Mouse (Mus musculus) forebrain, embryonic 12.5 days (tissue): Measurements from ENCODE around the gene Mt4. TPM values are rescaled to one million over a fixed set of nuclear protein-coding genes. Genes with fewer than 3 reads are reported as not detected.
"Not testable (repeated sequence)": the region's sequence is repeated elsewhere in the genome, so short reads cannot be mapped to it uniquely, and the experiment has no call there.

Source experiments
- ATAC-seq: fragments of 200-750 bp; cut with Nextera tagmentation; 2 replicates; pipeline ENCODE4 v1.8.0; 2017; ENCODE audit warnings: moderate TSS enrichment; ENCODE audit not compliant: low FRiP score
- H3K27ac ChIP-seq: fragments of 300-500 bp; sonication (generic); 2 replicates; pipeline ENCODE4 v1.5.1; 2016; ENCODE audit warnings: mild to moderate bottlenecking
- H3K27me3 ChIP-seq: fragments of 300-500 bp; sonication (generic); 2 replicates; pipeline ENCODE4 v1.6.1; 2016; ENCODE audit warnings: mild to moderate bottlenecking
- H3K36me3 ChIP-seq: fragments of 300-500 bp; sonication (generic); replicated peaks from 2 replicates; pipeline ENCODE4 v1.6.1; 2016; ENCODE audit warnings: mild to moderate bottlenecking
- H3K4me1 ChIP-seq: fragments of 300-500 bp; sonication (generic); 2 replicates; pipeline ENCODE4 v1.6.1; 2016
- H3K4me2 ChIP-seq: fragments of 300-500 bp; sonication (generic); 2 replicates; pipeline ENCODE4 v1.6.1; 2016; ENCODE audit warnings: mild to moderate bottlenecking, moderate library complexity
- H3K4me3 ChIP-seq: fragments of 300-500 bp; sonication (generic); replicated peaks from 2 replicates; pipeline ENCODE4 v1.5.1; 2016; ENCODE audit warnings: mild to moderate bottlenecking
- H3K9ac ChIP-seq: fragments of 300-500 bp; sonication (generic); 2 replicates; pipeline ENCODE4 v1.6.1; 2016; ENCODE audit warnings: mild to moderate bottlenecking
- H3K9me3 ChIP-seq: fragments of 300-500 bp; sonication (generic); 2 replicates; pipeline ENCODE4 v1.6.1; 2016
- WGBS: fragments of 180-500 bp; shearing (Covaris S2); methylation state at CpG from one replicate; pipeline ENCODE4 v1.1.7; 2016; 5-methylcytosine and 5-hydroxymethylcytosine counted together
- polyA plus RNA-seq: library from polyadenylated mRNA; unstranded; fragments of >200 nt; fragmentation: Nextera tagmentation; extraction: Ambion mirVana; gene quantifications from 2 replicates; pipeline ENCODE4 v1.2.1, GENCODE M21; 2016

Gene Mt4
- polyA plus RNA-seq, 1 experiment from 2014 or later = not detected

DNA sequence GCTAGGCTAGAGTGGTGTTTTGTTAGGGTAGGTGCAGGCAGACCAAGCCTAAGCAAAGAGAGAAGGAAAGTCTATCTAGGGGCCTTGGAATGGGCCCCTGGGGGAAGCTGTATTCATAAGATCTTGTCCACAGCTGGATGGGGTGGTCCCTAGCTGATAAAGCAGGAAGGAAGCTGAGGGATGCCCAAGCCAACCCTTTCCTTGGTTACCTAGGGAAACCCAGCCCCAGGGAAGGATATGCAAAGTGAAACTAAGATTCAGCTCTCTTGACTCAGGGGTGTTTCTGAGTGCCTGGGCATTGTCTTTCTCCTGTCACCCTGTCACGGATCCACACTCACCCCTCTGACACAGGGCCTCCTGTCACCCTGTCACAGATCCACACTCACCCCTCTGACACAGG is 23.6 kb upstream of the Mt4 start:
- Histone ChIP-seq H3K9ac (no peak overlapping the region), H3K27me3 (no peaks in the 10 kb centered on the region), H3K4me3 (no peak overlapping the region), H3K9me3 (no peaks in the 10 kb centered on the region), H3K27ac (no peak overlapping the region), H3K4me1 (peaks cover 11% of the 10 kb centered on the region), H3K4me2 (no peak overlapping the region), H3K36me3 (no peaks in the 10 kb centered on the region)
- no peak for ATAC-seq
- 78% methylated on average over 1 of the region's 1 CpGs for WGBS

DNA sequence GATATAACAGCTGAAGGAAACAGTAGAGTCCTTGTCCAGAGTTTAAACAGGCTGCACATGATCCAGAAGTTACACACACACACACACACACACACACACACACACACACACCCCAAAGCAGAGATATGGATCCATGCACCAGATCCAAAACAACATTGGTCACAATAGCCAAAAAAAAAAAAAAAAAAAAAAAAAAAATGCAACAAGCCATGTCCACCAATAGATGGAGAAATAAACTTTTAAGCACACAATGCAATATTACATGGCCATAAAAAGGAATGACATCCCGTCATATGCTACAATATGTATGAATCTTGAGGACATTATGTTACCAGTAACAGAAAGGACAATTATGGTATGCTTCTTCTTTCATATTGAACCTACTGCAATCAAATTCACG is 23.0 kb upstream of the Mt4 start:
- Histone ChIP-seq H3K9ac (no peak overlapping the region), H3K4me3 (no peak overlapping the region), H3K4me2 (no peak overlapping the region), H3K36me3 (no peaks in the 10 kb centered on the region), H3K27me3 (no peaks in the 10 kb centered on the region), H3K4me1 (peaks cover 16% of the 10 kb centered on the region), H3K9me3 (no peaks in the 10 kb centered on the region), H3K27ac (no peak overlapping the region)
- 90% methylated on average over 2 of the region's 2 CpGs for WGBS
- no peak for ATAC-seq

DNA sequence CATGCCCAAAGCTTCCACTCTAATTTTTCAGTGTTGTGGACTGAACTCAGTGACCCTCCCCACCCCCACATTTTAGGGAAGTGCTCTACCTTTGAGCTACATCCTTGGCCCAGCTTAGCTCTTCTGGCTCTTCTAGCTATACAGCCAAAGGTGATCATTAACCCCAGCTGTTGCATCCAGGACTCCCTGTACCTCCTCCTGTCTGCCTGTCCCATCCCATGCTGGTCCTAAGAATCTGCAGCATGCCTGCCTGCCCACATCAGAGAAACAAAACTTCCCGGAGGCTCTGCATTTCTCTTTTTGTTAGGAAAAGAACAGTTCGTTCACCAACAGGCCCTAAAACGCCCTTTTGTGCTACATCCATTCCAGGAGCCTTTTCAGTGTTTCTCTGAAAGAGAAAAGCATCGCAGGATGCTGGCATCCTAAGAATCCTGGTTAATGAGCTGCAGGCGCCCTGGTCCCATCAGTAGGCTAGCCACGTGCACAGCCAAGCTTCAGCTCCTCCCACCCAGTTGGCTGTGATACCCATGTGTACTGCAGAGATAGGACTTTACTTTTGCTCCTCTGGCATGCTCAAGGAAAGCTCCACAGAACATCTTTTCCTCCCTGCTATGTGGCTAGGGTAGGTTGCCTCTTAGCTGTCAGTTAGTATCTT is 18.1 kb upstream of the Mt4 start:
- 1% methylated on average over 6 of the region's 6 CpGs for WGBS
- 0 out of 2 replicates have a peak overlapping the region, but pooled peaks have one; percentile 12 for H3K9ac ChIP-seq

DNA sequence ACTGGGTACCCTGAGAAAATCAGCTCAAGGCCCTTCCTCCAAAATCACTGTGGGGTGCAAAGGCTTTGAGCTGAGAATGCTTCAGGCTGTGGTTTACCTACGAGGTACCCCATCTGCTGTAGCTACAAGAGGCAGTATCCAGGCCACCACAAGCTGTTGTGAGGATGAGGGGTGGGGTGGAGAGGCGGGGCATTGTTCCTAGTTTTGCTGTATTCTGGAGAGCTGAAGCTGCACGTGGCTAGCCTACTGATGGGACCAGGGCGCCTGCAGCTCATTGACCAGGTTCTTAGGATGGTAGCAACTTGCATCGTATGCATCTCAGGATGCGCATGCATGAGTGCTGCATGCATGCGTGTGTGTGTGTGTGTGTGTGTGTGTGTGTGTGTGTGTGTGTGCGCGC is 15.4 kb upstream of the Mt4 start:
- H3K4me1 ChIP-seq = peaks cover 43% of the 10 kb centered on the region
- no peaks in the 10 kb centered on the region for H3K9me3 ChIP-seq
- H3K27me3 ChIP-seq = no peaks in the 10 kb centered on the region
- no peak overlapping the region for H3K4me3 ChIP-seq
- ATAC-seq = no peak
- no peak overlapping the region for H3K9ac ChIP-seq
- H3K4me2 ChIP-seq = no peak overlapping the region
- peak overlapping the region; percentile 75 for H3K27ac ChIP-seq
- WGBS = 71% methylated on average over 9 of the region's 9 CpGs
- H3K36me3 ChIP-seq = no peaks in the 10 kb centered on the region

More for the DNA sequence above, 18.1 kb upstream of the Mt4 start:
- Histone ChIP-seq H3K4me1 (peaks cover 43% of the 10 kb centered on the region), H3K36me3 (no peaks in the 10 kb centered on the region), H3K9me3 (no peaks in the 10 kb centered on the region), H3K4me3 (0 out of 2 replicates have a peak overlapping the region, but pooled peaks have one; percentile 1), H3K4me2 (peak overlapping the region; percentile 36), H3K27me3 (no peaks in the 10 kb centered on the region), H3K27ac (peak overlapping the region; percentile 97)
- peak; percentile 94 for ATAC-seq

DNA sequence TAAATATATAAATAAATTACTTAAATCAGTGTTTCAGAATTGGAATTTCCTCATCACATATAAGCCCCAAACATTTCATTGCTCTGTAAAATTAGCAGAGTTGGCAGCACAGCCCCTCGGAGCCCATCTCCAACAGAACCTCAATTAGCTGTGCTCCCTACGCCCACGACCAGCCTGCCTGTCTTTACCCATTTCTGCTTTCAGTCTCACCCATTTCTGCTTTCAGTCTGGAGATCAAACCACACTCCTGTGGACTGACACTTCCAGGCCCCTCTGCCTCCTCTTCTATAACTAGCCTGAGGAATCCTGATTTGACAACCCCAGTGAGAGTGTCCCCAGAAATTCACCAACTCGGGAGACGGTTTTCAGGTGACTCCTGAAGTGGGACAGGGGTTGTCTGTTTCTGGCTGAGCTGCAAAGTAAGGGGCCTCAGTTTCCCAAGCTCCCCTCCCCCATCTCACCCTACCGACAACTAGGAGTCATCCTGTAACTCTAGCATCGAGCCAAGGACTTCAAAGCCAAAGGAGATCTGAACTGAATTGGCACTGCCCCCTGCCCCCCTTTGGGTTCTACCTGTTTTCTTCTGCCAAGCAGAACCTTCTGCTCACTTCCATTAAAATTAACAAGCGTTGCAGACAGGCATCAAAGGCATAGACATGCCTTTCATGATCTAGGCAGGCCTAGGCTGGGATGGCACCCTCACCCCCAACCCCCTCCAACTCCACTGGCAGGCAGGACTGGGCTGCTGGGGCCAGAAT is 14.1 kb upstream of the Mt4 start:
- H3K4me3 ChIP-seq = no peak overlapping the region
- no peak overlapping the region for H3K9ac ChIP-seq
- H3K36me3 ChIP-seq = no peaks in the 10 kb centered on the region
- H3K4me2 ChIP-seq = no peak overlapping the region
- peaks cover 45% of the 10 kb centered on the region for H3K4me1 ChIP-seq
- no peaks in the 10 kb centered on the region for H3K27me3 ChIP-seq
- no peaks in the 10 kb centered on the region for H3K9me3 ChIP-seq
- peak overlapping the region; percentile 50; the same call in 1 of the 2 replicates for H3K27ac ChIP-seq
- 56% methylated on average over 8 of the region's 8 CpGs for WGBS
- ATAC-seq = no peak

DNA sequence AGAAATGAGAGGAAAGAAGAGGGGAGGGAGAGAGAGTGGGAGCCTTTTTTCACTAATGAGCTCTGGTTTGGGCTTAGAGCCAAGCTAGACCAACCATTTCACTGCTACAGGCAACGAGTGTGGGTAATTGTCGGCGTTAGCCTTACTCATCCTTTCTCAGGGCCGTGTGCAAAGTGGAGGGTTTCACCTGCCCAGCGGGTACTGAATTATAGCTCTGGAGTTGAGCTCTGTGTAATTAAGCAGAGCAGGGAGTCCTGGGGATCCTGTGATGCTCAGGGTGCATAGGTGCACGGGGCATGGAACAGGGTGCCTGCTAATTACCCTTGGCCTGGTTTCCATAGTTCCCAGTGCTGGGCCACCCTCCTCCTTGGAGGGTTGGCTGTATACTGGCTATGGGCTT is 9.3 kb upstream of the Mt4 start:
- Histone ChIP-seq H3K4me3 (no peak overlapping the region), H3K9ac (no peak overlapping the region), H3K27me3 (no peaks in the 10 kb centered on the region), H3K4me2 (no peak overlapping the region), H3K9me3 (no peaks in the 10 kb centered on the region), H3K27ac (peak overlapping the region; percentile 42), H3K4me1 (peaks cover 13% of the 10 kb centered on the region; the same call in 1 of the 2 replicates), H3K36me3 (no peaks in the 10 kb centered on the region)
- peak; percentile 63; the same call in 1 of the 2 replicates for ATAC-seq
- 59% methylated on average over 6 of the region's 6 CpGs for WGBS

DNA sequence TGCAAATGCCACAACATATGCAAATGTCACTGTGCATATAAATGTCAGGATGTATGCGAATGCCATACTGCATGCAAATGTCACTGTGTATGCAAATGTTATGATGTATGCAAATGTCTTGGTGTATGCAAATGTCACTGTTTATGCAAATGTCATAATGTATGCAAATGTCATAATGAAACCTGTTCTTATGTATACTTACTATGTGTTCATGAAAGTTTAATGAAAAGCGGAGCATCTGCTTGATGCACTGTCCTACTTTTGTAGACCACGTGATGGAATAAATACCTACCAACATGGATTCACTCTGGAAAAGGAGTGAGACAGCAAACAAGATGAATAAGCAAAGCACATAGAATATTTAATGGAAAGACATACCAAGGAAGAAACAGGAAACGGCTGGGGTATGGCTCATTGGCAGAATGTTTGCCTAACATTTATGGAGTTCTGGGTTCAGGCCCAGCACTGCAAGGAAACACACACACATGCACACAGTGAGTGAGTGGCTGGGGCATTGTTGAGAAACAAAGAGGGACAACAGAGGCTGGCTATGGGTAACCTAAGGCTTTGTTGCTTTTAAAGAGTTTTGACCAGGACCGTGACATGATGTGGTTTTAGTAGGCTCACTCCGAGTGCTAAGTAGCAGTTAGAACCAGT is 7.7 kb upstream of the Mt4 start:
- no peak overlapping the region for H3K9ac ChIP-seq
- H3K27me3 ChIP-seq = no peaks in the 10 kb centered on the region
- ATAC-seq = no peak

DNA sequence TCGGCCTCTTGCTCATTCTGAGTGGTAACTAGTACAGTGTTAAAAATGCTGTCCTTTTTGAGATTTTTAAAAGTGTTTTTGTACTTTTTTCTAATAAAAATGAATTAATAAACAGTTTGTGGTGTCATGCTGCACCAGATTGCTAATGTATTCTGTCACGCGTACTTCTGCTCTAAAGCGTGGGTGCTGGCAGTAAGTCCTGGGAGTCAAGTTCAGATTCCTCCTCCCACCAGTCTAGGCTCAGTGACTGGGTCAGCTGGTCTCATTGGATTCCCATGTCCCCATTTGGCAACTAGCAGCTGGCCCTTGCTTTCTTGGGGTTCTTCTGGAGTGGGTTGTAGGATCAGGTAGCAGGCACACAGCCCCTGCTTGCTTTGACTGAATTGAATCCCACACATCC is 6.9 kb upstream of the Mt4 start:
- 0 out of 2 replicates have a peak, but pooled peaks cover 3% of the 10 kb centered on the region for H3K9me3 ChIP-seq
- H3K9ac ChIP-seq = no peak overlapping the region
- H3K27me3 ChIP-seq = no peaks in the 10 kb centered on the region
- H3K36me3 ChIP-seq = no peaks in the 10 kb centered on the region
- H3K27ac ChIP-seq = no peak overlapping the region
- peaks cover 7% of the 10 kb centered on the region; the same call in 1 of the 2 replicates for H3K4me1 ChIP-seq
- ATAC-seq = no peak
- no peak overlapping the region for H3K4me3 ChIP-seq
- H3K4me2 ChIP-seq = no peak overlapping the region
- 98% methylated on average over 4 of the region's 4 CpGs for WGBS

More for the DNA sequence above, 7.7 kb upstream of the Mt4 start:
- Histone ChIP-seq H3K4me3 (no peak overlapping the region), H3K9me3 (0 out of 2 replicates have a peak, but pooled peaks cover 3% of the 10 kb centered on the region), H3K36me3 (no peaks in the 10 kb centered on the region), H3K4me2 (no peak overlapping the region), H3K4me1 (peaks cover 7% of the 10 kb centered on the region; the same call in 1 of the 2 replicates), H3K27ac (no peak overlapping the region)
- WGBS = 71% methylated on average over 6 of the region's 6 CpGs

DNA sequence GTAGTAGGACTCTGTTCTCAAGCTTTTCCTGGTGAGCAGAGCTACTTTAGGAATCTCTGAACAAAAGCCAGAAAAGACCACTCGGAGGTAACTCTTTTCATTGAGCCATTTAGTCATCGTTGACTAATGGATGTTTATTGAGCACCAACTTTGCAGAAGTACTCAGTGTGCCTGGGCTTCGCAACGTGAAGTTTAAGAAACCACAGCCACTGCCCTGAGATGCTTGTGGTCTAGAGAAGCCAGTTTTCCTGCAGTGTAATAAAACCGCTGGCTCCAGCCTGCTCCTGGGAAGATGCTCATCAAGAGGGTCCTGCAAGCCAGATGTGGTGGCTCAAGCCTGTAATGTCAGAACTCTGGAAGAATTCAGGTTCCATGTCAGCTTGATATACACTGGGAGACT is 4.9 kb upstream of the Mt4 start:
- no peak for ATAC-seq
- H3K36me3 ChIP-seq = no peaks in the 10 kb centered on the region
- WGBS = 80% methylated on average over 5 of the region's 5 CpGs

DNA sequence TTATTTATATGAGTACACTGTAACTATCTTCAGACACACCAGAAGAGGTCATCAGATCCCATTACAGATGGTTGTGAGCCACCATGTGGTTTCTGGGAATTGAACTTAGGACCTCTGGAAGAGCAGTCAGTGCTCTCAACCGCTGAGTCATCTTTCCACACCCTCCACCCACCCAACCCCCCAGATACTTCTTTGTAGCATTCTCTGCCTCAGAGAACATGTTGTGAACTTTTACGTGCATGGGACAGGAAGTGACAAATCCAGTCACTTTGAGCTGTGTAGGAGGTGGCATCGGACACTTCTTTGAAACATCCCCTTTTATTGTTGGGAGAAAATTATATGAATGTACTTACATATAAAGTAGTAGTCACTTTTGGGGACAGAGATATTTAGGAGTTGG is 2.4 kb upstream of the Mt4 start:
- H3K4me3 ChIP-seq, H3K4me1 ChIP-seq, H3K9ac ChIP-seq, H3K27ac ChIP-seq, H3K36me3 ChIP-seq, H3K9me3 ChIP-seq, H3K4me2 ChIP-seq, ATAC-seq, H3K27me3 ChIP-seq: not testable (repeated sequence)
- 85% methylated on average over 3 of the region's 3 CpGs for WGBS

More for the DNA sequence above, 4.9 kb upstream of the Mt4 start:
- no peak overlapping the region for H3K9ac ChIP-seq
- H3K27ac ChIP-seq = no peak overlapping the region
- H3K27me3 ChIP-seq = no peaks in the 10 kb centered on the region
- H3K9me3 ChIP-seq = 0 out of 2 replicates have a peak, but pooled peaks cover 3% of the 10 kb centered on the region
- H3K4me1 ChIP-seq = peaks cover 7% of the 10 kb centered on the region; the same call in 1 of the 2 replicates
- H3K4me3 ChIP-seq = no peak overlapping the region
- no peak overlapping the region for H3K4me2 ChIP-seq

DNA sequence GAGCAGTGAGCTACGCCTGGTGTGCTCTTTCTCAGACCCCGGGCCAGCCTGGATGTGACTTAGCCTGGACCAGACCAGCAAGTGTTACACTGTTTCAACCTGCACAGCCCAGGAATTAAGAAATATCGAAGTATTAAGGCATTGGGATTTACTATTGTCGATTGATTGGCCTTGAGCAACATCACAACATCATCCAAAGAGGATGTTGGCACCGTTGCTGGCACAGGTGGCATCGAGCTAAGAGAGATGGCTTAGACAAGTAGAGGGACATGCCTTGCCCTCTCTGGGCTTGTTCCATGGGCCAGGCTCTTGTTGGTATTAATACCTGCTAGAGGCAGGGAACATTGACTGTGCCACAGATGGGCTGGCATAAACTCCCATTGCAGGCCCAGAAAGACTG is 1.4 kb upstream of the Mt4 start:
- WGBS = 91% methylated on average over 6 of the region's 6 CpGs
- Histone ChIP-seq H3K9me3 (0 out of 2 replicates have a peak, but pooled peaks cover 3% of the 10 kb centered on the region), H3K27ac (no peak overlapping the region), H3K4me1 (no peaks in the 10 kb centered on the region), H3K4me2 (no peak overlapping the region), H3K9ac (no peak overlapping the region), H3K4me3 (no peak overlapping the region), H3K27me3 (no peaks in the 10 kb centered on the region), H3K36me3 (no peaks in the 10 kb centered on the region)
- ATAC-seq = no peak

DNA sequence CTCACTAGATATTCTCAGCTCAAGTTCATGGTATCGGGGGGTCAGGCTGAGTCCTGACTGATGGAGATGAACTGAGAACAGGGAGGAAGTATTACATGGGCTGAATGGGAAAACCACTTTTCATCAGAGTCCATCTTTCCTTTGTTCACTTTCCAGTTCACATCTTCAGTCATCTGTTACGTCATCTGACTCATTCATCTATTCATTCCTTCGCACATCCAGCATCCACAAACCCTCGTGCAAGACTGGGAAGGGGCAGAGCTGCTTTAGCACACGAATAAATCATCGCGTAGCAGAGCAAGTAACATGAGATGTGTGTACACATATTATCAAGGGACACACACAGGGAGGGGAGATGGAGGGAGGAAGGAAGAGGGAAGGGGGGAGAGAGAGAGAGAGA is 805 bp upstream of the Mt4 start:
- no peaks in the 10 kb centered on the region for H3K4me1 ChIP-seq
- WGBS = 82% methylated on average over 7 of the region's 7 CpGs

More for the DNA sequence above, 805 bp upstream of the Mt4 start:
- H3K27me3 ChIP-seq = no peaks in the 10 kb centered on the region
- no peak overlapping the region for H3K4me3 ChIP-seq
- no peak overlapping the region for H3K9ac ChIP-seq
- 0 out of 2 replicates have a peak, but pooled peaks cover 3% of the 10 kb centered on the region for H3K9me3 ChIP-seq
- H3K36me3 ChIP-seq = no peaks in the 10 kb centered on the region
- no peak overlapping the region for H3K4me2 ChIP-seq
- ATAC-seq = no peak
- no peak overlapping the region for H3K27ac ChIP-seq
